Mouse (Mus musculus): ENCODE data around the gene Phlda1. TPM values are rescaled to one million over a fixed set of nuclear protein-coding genes. Genes with fewer than 3 reads are reported as not detected.

Phlda1 gene
- 78.5 TPM for polyA plus RNA-seq (2014; fragmentation: Illumina TruSeq; extraction: RNeasy Lipid Tissue Mini Kit (QIAGEN cat#74804); ENCODE audit: low read depth, low replicate concordance)

DNA sequence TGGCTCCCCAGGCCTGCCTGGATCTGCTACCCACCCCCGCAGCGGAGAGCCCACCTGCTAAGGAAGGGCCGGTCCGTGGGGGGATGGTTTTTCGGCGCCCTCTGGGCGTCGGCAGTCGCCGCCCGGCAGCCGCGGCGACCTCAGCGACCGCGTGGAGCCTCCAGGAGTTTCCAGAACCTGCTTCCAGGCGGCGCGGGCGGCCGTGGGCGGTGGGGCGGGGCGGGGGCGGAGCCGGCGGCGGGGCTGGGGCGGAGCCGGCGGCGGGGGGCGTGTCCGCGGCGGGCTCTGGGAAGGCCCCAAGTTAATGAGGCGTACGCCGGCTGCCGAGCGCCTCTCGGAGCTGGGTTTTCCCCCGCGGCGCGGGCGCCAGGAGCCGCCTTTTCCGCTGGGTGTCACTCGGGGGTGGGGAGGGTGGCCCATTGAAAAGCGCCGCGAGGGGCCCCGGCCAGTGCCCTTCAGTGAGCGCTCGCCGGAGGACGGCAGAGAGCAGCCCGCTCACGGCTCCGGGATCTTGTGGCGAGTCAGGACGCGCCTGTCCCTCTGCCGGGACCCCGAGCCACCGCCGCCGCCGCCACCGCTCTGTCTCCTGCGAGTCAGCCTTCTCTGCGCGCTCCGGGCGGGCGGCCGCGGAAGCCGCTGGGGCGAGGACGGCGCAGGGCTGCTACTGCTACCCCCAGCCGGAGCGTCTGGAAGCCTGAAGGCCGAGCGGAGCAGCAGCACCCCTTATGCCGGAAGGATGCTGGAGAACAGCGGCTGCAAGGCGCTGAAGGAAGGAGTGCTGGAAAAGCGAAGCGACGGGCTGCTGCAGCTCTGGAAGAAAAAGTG lies at the start of gene Phlda1:
Gene Phlda1, plus strand, starts transcription at position 186 of the 825 bp plus-strand sequence.

DNA sequence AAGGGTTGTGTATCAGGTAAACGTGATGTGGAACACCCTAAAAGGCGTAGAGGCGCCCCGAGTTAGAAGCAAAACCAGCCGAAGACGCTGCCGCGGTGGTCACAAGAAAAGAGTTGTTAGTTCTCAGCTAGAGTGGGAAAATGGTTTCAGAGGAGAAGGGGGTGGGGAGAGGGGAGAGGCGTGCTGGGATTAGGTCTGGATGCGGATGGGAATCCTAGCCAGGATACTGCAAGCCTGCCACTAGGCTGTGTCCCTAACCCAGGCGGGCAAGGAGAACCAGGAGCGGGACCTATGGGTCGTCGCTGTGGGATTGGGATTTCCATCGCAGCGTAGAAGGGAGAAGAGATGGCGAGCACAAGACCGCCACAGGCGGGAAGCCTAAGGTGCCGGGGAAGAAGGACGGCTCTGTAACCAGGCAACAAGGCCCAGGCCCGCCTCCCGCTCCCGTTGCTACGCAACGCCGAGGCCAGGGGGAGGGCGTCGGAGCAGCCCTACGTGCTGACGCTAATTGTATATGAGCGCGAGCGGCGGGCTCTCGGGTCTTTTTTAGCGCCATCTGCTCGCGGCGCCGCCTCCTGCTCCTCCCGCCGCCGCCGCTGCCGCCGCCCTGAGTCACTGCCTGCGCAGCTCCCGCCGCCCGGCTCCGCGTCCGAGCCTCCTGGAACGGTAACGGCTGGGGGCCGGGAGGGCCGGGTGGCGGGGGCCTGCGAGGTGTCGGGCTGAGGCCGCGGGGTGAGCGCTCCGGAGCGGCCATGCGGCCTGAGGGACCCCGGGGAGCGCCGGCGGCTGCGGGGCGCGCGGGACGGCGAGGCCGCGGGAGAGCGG lies 33.2 kb upstream of the Phlda1 start, which contains the start of gene Nap1l1:
Gene Nap1l1, plus strand, starts transcription at position 538 of the 825 bp plus-strand sequence.

Other genes with a start within 250 kb of the Phlda1 start
- gene Bbs10, start 207.6 kb upstream of the Phlda1 start, polyA plus RNA-seq (2014; fragmentation: Illumina TruSeq; extraction: RNeasy Lipid Tissue Mini Kit (QIAGEN cat#74804); ENCODE audit: low read depth, low replicate concordance) = 12.5 TPM
- gene Nap1l1, start 33.1 kb upstream of the Phlda1 start, polyA plus RNA-seq (2014; fragmentation: Illumina TruSeq; extraction: RNeasy Lipid Tissue Mini Kit (QIAGEN cat#74804); ENCODE audit: low read depth, low replicate concordance) = 771 TPM